Mouse (Mus musculus) ovary, postnatal 14 days (tissue): Measurements from ENCODE around the gene Hras.

ENCODE experiments used
- DNase-seq: peaks from one replicate; pipeline ENCODE4 v3.0.0; 2022; ENCODE audit warnings: low spot score

Gene Hras

DNA sequence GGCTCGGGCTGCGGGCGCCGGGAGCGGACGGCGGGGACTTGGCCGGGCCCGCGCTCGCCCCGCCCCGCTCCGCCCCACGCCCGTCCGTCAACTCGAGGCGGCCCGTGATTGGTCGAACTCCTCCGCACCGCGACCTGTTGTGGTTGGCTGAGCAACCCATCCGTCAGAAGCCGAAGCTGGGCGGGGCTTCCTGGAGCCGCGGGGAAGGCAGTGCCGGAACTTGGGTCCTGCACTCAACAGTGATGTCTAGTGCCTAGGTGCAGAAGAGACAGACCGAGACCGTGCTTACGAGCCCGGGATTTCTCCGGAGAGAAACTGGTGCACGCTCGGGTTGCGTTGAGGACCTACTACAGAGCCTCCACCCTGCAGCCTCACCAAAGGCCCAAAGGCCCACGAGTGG lies at the start of gene Hras, which contains the start of gene Lrrc56:
TSS of gene Hras (minus strand) at position 58 of the 400 bp plus-strand sequence.
TSS of gene Lrrc56 (plus strand) at position 210 of the 400 bp plus-strand sequence.
- peak; percentile 96 for DNase-seq

GRCm38 (mm10) chr7:141231551-141231950 lies 37.7 kb upstream of the Hras start:
- no peak for DNase-seq

- no peak for DNase-seq
Observed at GRCm38 (mm10) chr7:141231111-141231510, 37.3 kb upstream of the Hras start.

- no peak for DNase-seq
Observed at GRCm38 (mm10) chr7:141230570-141230969, 36.8 kb upstream of the Hras start.

DNA sequence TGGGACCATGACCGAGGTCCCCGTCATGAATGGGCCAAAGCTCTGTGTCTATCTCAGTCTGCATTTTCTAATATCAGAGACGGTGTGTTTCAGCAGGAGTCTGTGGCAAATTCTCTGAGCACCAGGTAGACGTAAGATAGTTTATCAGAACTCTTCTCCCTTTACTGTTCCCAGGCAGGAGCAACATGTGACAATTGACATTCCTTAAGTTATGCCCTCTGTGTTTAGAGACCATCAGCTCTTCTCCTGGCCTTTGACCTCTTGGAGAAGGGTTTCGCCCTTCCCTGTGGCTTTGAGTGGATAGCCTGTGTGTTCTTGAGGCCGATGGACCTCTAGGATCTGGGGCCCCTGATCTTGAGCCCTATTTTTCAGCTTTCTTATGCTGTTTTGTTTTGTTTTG lies 35.9 kb upstream of the Hras start:
- no peak for DNase-seq

DNA sequence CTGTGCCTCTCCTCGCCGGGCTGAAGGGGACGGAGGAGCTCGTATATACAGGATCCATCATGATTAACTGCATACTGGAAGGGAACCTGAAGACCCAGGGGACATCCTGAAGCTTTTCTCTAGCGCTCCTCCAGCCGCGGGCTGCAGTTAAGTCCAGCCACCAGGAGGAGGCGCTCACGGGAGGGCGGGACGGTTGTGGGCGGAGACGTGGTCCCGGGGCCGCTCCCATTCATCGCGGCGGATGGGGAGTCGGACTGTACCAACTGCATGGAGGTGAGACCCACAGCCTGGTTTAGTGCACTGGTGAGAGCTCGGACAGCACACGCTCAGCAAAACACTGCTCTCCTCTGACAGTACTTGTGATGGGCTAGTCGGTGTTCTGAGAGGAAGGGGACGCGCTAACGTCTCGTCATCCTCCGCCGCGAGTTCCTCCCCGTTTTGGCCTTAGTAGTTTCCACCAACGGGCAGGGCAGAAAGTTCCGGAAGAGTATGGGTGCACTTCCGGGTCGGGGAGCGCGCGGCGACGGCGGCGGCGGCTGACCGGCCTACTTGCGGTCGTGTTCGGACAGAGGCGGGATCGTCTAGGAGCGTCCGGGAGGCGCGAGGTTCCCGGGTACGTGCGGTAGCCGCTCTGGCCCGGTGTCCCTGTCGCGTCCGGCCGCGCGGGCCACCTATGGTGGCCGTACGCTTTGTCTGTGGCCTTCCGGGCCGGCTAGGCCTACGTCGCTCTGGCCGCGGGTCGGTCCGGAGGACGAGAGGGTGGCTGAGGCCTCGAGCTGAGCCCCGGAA lies 34.7 kb upstream of the Hras start, which contains the start of gene Phrf1:
TSS of gene Phrf1 (plus strand) at position 506 of the 789 bp plus-strand sequence.
- DNase-seq, result peak; percentile 96

DNA sequence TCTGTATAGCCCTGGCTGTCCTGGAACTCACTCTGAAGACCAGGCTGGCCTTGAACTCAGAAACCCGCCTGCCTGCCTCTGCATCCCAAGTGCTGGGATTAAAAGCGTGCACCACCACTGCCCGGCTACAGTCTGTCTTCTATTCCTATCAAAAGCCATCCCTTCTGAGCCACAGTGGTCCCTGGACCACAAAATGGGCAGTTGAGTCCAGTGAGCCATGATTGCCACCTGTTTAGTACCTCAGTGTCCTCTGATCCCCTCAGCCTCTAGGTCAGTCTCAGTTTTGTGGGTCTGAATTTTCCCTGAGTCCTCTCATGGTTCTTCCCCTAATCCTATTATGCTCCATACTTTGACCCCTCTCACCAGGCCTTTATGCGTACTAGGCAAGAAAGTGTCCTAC lies 34.0 kb upstream of the Hras start:
- no peak for DNase-seq

- DNase-seq, result no peak
Observed at GRCm38 (mm10) chr7:141226535-141226934, 32.7 kb upstream of the Hras start.

GRCm38 (mm10) chr7:141222696-141223215 lies 29.0 kb upstream of the Hras start:
- DNase-seq, result no peak

DNA sequence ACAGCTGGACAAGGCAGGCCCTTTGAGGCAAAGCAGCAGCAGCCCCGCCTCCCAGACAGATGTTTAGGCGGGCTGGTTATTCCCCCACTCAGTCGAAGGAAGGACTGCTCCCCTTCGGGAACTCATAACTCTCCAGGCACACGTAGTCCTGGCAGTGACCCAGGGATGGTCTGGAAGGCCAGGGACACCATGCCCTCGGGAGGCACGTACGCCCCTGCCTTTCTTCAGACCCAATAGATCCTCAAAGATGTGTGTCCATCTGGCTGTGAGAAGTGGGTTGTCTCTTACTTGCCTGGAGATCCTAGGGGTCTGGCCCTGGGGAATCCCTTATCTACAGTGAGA lies 28.3 kb upstream of the Hras start:
- no peak for DNase-seq

GRCm38 (mm10) chr7:141221249-141222125 lies 27.7 kb upstream of the Hras start:
- peak; percentile 90 for DNase-seq

- no peak for DNase-seq
Observed at GRCm38 (mm10) chr7:141220377-141220776, 26.6 kb upstream of the Hras start.

DNA sequence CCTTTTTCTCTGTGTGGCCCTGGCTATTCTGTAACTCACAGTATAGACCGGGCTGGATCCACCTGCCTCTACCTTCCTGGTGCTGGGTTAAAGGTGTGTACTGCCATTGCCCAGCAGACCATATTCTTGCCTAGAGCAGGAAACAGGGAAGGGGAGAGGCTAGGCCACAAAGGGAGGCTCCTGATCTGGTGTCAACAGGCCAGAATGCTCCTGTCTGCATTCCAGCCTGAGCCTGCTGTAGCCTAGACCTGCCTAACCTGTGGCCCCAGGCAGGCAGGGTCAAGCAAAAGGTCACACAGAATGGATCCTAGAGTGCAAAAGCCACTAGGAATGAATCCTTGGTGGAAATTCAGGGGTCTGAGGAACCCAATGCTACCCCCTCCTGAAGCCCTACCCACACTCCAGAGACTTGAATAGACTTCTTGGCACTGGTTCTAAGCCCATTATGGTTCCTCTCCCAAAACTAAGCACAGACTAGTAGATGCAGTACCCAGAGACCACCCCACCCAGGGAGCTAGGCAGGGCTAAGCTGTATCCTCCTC lies 25.8 kb upstream of the Hras start:
- no peak for DNase-seq

GRCm38 (mm10) chr7:141218557-141219133 lies 24.8 kb upstream of the Hras start:
- no peak for DNase-seq

DNA sequence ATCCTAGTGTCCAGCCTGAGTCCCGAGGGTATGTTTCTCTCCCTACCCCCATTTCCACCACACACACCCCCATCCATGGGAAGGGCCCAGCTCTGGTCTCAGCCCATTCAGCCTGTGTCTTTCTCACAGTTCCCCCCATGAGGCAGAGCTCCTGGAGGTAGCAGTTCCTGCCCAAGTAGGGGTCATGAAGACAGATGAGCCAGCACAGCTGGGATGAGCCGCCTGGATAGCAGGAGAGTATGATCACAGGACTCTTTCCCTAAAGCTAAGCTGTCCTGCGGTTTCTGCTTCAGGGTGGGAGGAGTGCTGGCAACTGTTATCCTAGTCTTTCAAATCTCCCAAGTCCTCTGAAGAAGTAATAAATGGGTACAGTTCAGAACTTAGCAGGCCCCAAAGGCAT lies 24.3 kb upstream of the Hras start:
- DNase-seq, result no peak

DNA sequence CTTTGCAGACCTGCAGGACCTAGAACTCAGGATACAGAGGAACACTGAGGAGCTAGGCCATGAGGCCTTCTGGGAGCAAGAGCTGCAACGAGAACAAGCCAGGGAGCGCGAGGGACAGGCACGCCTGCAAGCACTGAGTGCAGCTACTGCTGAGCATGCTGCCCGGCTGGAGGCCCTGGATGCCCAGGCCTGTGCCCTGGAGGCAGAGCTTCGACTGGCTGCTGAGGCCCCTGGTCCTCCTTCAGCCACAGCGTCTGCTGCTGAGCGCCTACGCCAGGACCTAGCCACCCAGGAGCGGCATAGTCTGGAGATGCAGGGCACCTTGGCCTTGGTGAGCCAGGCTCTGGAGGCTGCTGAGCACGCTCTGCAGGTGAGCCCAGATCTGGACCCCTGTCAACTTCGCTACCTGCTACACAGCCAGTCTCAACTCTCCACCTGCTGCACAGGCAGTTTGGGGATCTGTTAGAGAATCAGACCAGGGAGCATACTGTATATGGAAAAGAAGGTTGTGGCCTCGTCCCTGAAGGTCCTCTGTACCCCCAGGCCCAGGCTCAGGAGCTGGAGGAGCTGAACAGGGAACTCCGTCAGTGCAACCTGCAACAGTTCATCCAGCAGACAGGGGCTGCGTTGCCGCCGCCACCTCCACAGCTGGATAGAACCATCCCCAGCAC lies 23.7 kb upstream of the Hras start:
- DNase-seq, result no peak

GRCm38 (mm10) chr7:141216894-141217293 lies 23.1 kb upstream of the Hras start:
- no peak for DNase-seq

GRCm38 (mm10) chr7:141215880-141216733 lies 22.3 kb upstream of the Hras start:
- DNase-seq, result no peak

DNA sequence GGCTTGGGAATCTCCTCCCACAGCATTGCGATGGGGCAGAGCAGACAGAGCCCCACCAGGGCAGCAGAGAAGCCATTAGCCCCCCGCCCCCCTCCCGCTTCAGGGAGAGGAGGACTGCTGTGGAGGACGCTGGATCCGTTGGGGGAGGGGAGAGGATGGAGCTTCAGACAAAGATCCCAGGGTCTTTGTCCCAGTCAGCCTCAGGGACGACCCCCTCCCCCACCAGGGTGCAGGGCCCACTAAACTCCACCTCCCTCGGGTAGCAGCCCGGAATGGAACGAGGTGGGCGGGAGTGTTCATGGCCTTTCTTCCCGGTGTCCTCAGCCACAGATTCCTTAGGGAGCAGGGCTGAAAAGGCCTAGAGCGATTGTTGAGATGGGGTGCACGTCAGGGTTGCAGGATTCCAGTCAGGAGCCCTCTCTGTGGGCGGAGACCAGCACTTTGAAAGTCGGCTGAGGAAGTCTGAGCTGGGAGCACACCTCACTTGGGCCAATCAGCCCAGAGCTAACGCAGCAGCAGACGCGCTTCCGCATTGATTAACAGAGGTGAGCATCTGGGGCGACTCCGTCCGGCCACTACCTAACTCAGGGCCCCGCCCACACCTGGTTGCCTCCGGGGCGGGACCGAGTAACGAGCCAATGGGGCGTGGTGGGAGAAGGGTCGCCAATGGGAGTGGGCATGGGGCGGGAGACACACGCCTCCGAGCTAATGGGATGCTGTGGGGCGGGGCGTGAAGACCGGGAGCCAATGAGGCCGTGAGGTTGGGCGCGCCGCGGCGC lies 21.5 kb upstream of the Hras start, which contains the start of gene Rassf7:
TSS of gene Rassf7 (plus strand) at position 760 of the 779 bp plus-strand sequence.
- peak; percentile 85 for DNase-seq

- no peak for DNase-seq
Observed at GRCm38 (mm10) chr7:141214310-141214709, 20.5 kb upstream of the Hras start.
